Mouse (Mus musculus) CH12.LX (cell line): ENCODE measurements around the gene Fkbp10.

Source experiments
- CTCF ChIP-seq, 2 experiments: IDR thresholded peaks in 1 of 2; conservative IDR thresholded peaks in 1 of 2; 2 replicates each; pipeline ENCODE4 v1.5.1; 2011 to 2012; ENCODE audit warnings: low read depth in 2 of 2, low read length in 2 of 2, improper control_type of control experiment in 1 of 2, inconsistent platforms in 1 of 2, mild to moderate bottlenecking in 1 of 2, moderate library complexity in 1 of 2
- E2F4 ChIP-seq: IDR thresholded peaks from 2 replicates; pipeline ENCODE4 v1.6.1; 2011; ENCODE audit warnings: low read depth, low read length, improper control_type of control experiment; ENCODE audit not compliant: insufficient replicate concordance
- NELFE ChIP-seq: IDR thresholded peaks from 2 replicates; pipeline ENCODE4 v1.6.1; 2011; ENCODE audit warnings: low read depth, low read length, improper control_type of control experiment

GRCm38 (mm10) chr11:100385016-100385415, 30.5 kb upstream of the Fkbp10 start:
- TF ChIP-seq E2F4 (no peak), NELFE (no peak), CTCF (conservative IDR thresholded peaks at IDR 0.05 in 1 of 2, IDR thresholded peaks at IDR 0.05 in 1 of 2; ENCODE audit: low read depth in 2 of 2, low read length in 2 of 2) (no peak)
